Mouse (Mus musculus) yolk sac, embryonic 10.5 days (tissue): ENCODE measurements around the gene Pnliprp2.

Experiments used
- DNase-seq: peaks from one replicate; pipeline ENCODE4 v3.0.0-alpha.2; 2017; ENCODE audit warnings: low spot score

Gene Pnliprp2

DNA sequence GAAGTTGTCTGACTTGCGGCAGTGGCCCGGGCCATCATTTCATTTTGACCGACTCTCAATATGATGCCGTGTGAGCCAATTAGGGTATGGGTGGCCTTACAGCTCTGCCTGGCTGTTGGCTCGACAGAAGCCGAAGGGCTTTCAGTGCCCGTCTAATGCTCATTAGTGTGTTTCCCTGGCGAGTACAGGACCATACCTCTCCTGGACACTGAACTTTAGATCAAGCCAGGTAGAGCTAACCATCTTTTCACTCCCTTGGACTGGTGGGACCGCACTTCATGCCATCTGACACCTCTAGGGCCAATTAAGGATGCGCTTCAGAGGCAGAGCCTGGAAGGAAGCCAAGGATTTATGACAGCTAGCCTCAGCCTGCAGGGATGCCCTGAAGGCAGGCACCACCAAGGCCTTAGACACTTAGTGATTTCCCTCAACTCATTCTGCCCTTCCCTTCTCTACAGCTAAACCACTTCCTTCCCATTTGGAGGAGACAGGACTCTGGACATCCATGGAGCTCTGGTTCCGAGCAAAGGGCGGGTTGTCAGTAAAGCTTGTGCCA is 35.7 kb downstream of the Pnliprp2 start:
- DNase-seq: no peak

DNA sequence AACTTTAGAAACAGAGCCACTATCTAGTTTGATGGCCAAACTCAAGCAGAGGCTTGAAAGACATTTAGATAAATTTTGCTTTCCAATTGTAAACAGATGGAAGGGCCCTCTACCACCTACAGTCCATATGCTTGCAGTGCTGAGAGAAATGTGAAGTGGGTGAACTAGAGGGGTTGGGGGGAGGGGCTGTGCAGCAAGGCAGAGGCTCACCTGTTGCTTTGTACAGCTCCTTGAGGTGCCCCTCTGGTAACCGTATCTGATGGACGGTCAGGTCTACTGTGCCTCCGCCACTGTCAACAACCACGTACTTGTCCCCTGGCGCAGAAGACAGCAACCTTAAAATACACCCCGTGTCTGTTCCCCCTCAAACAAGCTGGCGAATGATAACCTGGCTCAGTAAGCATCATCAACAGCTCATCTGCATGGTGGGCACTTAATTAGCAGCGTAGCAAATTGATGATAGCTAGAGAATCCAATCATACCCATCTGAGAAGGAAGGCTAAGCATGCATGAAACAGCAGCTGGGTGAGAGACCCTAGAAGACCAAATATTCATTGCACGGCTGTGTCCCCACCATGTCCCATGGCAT is 45.8 kb downstream of the Pnliprp2 start:
- DNase-seq: no peak

DNA sequence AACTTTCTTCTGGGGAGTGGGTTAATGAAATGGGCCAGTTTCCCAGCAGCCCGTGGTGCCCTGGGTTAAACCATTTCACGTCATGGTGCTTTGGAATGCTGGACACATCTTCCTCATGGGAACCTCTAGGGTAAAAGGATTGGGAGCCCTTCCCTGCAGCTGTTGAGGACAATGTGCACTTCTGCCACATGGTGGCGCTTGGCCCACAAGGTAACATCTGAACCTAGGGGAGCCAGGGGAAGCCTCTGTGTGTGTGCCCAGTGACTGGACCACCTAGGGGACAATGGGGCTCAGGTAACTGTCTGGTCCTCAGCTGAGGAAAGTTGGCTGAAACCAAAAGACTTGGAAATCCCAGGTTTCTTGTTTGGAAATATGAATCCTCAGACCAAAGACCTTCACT is 46.8 kb downstream of the Pnliprp2 start:
- DNase-seq: peak; percentile 49

DNA sequence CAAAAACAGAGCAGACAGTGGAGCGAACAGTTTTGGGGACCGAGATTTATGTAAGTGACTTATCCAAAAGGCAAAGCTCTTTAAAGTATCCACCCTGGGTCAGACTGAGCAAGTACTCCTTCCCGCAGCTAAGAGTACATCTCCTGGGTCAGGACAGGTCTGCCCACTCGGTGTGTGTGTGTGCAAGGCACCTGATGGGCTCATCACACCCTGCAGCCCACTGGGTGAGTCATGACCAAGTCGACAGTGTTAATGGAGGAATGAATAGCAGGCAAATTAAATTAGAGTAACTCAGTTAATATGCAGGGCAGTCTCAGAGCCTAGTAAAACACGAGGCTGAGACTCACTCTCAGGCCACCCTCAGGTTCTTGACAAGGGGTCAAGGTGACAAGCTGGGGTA is 49.3 kb downstream of the Pnliprp2 start:
- no peak for DNase-seq

DNA sequence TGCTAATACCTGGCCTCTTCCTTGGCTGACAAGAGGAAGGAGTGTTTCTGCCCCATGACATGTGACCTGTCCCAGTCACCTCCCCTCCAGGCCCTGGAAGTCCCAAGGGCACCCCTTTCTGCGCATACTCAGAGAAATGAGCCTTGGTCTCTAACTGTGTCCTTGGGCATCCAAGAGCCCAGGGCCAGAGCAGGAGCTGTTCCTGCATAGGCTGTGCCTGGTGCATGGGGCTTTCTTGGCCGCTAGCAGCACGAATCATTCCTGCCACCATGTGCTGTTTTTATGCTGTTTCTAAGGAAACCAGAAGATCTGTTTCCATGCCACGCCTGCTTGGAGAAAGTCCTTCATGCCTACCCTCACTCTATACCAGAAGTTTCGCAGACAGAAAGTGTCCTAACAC is 51.0 kb downstream of the Pnliprp2 start:
- no peak for DNase-seq

DNA sequence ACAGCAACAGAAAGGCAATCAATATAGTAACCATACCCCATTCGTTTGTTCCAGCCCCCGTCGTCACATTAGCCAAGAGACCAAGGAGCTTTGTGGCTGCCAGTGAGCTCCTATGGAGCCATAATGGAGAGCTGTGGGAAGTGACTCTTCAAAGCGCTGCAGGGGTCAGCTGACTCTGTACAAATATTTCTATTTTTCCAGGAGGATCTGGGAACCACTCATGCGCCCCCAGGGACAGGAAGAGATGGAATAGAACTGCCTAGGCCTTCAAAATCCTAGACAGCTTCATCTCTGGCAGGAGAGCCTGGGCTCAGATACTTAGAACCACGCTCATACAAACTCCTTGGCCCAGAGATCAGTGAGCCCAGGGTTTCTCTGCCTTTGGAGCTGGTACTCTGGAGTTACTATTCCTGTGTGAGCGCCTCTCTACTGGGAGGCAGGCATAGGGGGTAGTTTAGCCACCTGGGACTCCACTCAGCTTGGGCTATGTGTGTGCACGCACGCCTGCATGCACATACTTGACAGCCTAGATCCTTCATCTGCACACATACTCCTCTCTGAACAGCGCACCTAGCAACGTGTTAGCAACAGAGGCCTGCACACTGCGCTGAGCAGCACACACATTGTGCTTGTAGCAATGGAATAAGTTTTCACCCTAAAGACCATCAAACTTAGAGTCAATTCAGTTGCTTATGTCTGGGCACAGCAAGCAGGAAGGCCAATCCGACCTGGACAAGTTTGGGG is 55.8 kb downstream of the Pnliprp2 start:
- DNase-seq: no peak

DNA sequence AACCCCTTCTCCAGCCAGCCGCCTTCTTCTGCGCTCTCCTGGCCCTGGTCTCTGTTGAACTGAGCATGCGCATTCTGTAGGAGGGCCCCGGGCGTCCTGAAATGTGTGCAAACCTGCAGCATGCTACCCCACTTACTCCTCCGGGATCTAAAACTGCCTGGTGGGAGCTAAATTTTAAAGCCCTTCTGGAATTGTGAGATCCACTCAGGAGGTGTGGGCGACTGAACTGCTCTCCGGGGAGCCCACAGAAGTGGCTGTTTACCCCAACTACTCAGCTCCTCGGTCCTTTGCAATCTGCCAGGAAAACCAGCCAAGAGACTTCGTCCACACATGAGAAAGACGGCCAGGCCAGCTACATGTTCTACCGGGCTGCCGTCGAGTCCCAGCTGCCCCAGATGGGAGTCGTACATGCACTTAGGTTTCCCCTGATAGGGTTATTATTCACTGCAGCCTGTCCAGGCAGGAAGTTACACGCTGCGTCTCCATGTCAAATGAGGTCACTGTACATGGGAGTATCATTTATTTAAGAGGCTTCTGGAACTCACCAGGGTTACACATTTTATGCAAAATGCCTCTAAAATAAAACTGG is 57.0 kb downstream of the Pnliprp2 start:
- no peak for DNase-seq

DNA sequence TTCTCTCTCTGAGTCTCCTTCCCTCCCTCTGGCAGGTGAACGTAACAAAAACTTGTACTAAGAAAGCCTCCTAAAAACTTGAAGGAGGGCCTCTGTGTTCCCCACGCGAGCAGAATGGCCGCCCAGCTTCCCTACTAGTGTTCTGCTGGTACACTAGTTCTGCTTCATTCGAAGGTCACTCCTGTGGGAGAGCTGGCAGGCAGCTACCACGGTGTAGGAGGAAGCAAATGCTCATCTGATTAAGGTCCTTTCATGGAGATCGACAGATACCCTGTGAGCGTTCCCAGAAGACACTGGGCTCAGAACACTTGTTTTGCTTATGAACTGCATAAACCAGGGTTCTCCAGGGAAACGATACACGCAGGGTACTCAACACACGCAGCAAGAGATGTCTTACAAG is 57.9 kb downstream of the Pnliprp2 start:
- no peak for DNase-seq

DNA sequence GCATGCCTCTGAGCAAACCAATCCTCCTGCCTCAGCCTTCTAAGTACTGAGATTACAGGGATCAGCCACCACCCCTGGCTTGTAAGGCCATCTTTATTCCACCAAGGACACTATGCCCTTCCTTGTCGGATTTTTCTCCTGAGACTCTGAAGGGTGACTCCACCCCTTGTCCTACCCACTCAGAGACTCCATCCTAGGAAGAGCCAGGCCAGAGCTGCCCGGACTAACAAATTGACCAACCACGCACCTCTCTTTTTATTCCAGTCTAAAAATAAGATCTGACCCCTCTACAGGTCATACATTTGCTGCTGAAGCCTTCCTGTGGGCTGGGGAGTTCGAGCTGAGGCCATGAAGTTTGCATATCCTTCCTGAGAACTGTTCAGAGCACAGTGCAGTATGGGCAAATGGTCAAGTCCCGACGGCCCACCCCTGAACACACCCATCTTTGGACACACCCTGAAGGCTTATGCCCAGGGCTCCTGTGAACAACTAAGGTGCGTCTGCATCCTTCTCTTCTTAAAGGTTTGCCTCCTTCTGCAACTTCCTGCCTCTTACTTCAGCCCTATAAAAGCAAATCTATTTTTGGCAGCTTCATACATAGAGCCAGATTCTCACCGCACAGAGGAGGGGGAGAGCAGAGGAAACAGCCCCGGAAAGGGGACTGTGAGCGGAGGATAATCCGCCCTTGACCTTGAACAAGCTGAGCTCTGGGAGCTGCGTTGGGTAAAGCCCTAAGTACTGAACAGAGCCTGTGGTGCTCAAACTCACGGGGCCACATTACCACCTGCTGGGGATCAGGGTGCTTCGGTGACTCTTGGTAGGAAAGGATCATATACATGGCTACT is 59.3 kb downstream of the Pnliprp2 start:
- no peak for DNase-seq

DNA sequence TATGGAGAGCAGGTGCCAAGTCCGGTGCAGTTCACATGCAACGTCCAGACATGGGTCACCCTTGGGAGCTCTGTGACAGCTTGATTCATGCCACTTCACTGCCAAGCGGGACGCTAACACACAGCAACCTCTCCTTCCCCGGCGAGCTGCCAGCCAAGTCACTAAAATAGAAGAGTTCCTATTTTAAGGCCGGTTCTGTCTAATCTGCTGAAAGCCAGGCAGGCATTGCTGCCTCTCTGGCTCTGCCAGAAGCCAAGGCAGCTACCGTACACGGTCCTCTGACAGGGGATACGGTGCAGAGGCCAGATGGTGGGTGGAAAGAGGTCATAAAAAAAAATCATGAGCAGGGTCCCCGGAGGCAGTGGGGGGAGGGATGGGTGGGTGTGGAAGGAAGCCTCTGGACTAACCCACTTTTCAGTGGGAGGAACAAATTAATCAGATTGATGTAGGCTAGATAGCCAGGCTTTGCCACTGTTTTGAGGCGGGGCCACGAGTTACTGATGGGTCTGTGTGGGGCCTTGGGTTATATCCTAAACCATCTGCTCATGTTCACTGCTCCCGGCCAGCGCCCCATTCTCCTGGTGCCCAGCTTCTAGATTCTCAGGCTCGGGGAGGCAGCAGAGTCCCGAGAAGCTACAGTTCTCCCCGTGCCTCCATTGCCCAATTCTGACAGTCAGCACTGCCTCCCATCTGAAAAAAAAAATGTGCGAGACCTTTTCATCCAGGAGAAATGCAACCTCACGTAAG is 63.1 kb downstream of the Pnliprp2 start:
- no peak for DNase-seq

DNA sequence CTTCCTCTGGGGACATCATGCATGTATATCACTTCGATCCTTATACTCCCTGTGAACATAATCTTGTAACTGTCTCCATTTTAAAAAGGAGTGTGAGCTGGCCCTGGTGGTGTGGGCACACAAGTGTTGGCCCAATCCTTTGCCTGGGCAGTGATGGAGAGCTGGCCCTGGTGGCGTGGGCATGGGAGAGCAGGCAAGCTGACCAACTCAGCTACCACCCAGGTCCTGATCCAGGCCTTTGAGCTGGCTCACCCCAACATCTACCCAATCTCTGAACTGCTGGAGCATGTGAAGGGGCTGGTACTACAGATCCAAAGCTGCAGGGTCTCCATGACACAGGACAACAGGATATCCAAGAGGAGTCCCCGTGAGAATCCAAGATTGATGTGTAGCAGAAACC is 63.8 kb downstream of the Pnliprp2 start:
- no peak for DNase-seq

DNA sequence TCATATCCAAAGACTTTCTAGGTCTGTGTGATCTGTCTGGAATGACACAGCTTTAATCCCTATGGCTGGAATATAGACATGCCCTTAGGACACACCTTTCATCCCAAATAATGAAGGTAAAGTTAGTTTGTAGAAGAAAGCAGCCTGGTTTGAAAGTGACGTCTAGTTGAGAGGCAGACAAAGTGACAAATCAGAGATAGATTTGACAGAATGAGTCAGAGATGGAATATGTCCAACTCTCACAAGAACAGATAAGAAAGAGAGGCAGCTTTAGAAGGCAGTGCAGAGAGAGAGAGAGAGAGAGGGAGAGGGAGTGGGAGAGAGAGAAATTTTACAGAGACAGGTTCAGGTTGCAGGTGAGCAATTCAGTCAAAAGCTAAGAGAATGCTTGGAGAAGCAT is 64.8 kb downstream of the Pnliprp2 start:
- DNase-seq: no peak
